Mouse (Mus musculus): Measurements from ENCODE around the gene Eml4.

Eml4 gene

GRCm38 (mm10) chr17:83348056-83348822 is 2.5 kb upstream of the Eml4 start:
- DNase-seq, result peak in 1 of 2 experiments; percentile 6

- DNase-seq, result peak in 1 of 2 experiments; percentile 25
These were observed 394 bp downstream of the Eml4 start for GRCm38 (mm10) chr17:83351119-83351531.

- DNase-seq, result peak in 1 of 2 experiments; percentile 16
These were observed 1.1 kb downstream of the Eml4 start for GRCm38 (mm10) chr17:83351601-83352413.

- no peak for DNase-seq
These were observed 1.7 kb downstream of the Eml4 start for GRCm38 (mm10) chr17:83352456-83352855.

GRCm38 (mm10) chr17:83353011-83353410 is 2.3 kb downstream of the Eml4 start:
- DNase-seq, result no peak

- DNase-seq, result no peak
These were observed 2.7 kb downstream of the Eml4 start for GRCm38 (mm10) chr17:83353460-83353859.

GRCm38 (mm10) chr17:83355481-83355880 is 4.8 kb downstream of the Eml4 start:
- DNase-seq, result no peak

GRCm38 (mm10) chr17:83359934-83360333 is 9.2 kb downstream of the Eml4 start:
- DNase-seq, result no peak

GRCm38 (mm10) chr17:83360796-83361566 is 10.2 kb downstream of the Eml4 start:
- DNase-seq, result no peak

GRCm38 (mm10) chr17:83363081-83363480 is 12.3 kb downstream of the Eml4 start:
- DNase-seq, result no peak

- DNase-seq, result no peak
These were observed 13.6 kb downstream of the Eml4 start for GRCm38 (mm10) chr17:83364296-83364695.

- no peak for DNase-seq
These were observed 14.4 kb downstream of the Eml4 start for GRCm38 (mm10) chr17:83365130-83365529.

GRCm38 (mm10) chr17:83365614-83366355 is 15.1 kb downstream of the Eml4 start:
- DNase-seq, result no peak

GRCm38 (mm10) chr17:83367387-83367786 is 16.7 kb downstream of the Eml4 start:
- no peak for DNase-seq

- no peak for DNase-seq
These were observed 23.4 kb downstream of the Eml4 start for GRCm38 (mm10) chr17:83374123-83374522.

- no peak for DNase-seq
These were observed 25.1 kb downstream of the Eml4 start for GRCm38 (mm10) chr17:83375848-83376247.

GRCm38 (mm10) chr17:83376801-83377200 is 26.1 kb downstream of the Eml4 start:
- no peak for DNase-seq

GRCm38 (mm10) chr17:83377755-83378443 is 27.2 kb downstream of the Eml4 start:
- no peak for DNase-seq

GRCm38 (mm10) chr17:83378444-83378762 is 27.7 kb downstream of the Eml4 start:
- DNase-seq, result no peak

GRCm38 (mm10) chr17:83379366-83379765 is 28.6 kb downstream of the Eml4 start:
- DNase-seq, result no peak

- no peak for DNase-seq
These were observed 29.1 kb downstream of the Eml4 start for GRCm38 (mm10) chr17:83379791-83380190.

GRCm38 (mm10) chr17:83382752-83383151 is 32.0 kb downstream of the Eml4 start:
- DNase-seq, result no peak

All from cerebellum, adult 18-20 months (tissue).